Mouse (Mus musculus) heart, postnatal 10 days (tissue): ENCODE measurements around the gene Abca3. TPM values are rescaled to one million over a fixed set of nuclear protein-coding genes. Genes with fewer than 3 reads are reported as not detected.
"Not testable (repeated sequence)": the region's sequence is repeated elsewhere in the genome, so short reads cannot be mapped to it uniquely, and the experiment has no call there.

Source experiments
- DNase-seq, 2 experiments: peaks; one replicate each; pipeline ENCODE4 v3.0.0; 2021
- intact Hi-C: fragments of 180-260 bp; cut with DNase I; formaldehyde crosslinking; loops from one replicate; pipeline ENCODE4 v1.15.1; 2025
- total RNA-seq, 2 experiments: library from RNA; stranded (reverse); gene quantifications; 2 replicates each; pipeline ENCODE4 v1.2.3; 2021

Gene Abca3
- total RNA-seq, 2 experiments from 2014 or later: 14.5 to 15.3 TPM

DNA sequence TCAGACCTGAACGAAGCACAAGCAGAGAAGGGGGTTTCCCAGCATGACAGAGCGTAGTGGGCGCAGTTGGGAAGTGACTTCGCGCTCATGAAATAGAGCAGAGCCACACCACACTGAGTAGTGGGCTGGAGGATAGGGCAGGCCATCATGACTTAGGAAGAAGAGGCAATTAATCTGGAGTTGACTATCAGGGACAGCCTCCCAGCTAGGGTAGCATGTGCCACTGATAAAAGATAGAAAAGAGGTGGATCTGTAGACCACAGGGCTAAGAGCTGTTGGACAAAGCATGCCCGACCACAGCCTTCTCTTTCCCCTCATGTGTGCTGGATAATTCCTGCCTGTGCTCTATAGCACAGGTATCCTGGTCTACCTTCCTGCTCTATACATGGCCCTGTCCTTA is 24.1 kb downstream of the Abca3 start:
- no peak for DNase-seq
- intact Hi-C loops: loop anchor here (2.0 kb wide), 1 partner anchor 21 kb away; no protein-coding TSS in a partner anchor

DNA sequence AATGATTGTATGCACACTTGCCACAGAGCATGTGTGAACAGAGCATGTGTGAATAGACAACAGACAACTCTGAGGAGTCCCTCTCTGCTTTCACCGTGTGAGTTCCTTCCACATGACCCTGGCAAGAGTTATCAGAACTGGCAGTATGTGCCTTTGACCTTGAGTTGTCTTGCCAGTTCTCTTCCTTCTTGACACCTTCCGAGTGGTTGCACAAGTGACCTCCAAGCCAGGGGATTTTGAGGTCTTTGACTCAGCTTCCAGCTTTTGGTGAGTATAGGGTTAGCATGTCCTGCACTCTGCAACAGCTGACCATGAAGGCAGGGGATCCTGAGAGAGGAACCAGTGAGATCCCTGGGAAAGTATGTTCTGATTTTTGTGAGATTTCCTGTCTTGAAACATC is 26.7 kb downstream of the Abca3 start:
- intact Hi-C loops: no loop called here
- DNase-seq: no peak

DNA sequence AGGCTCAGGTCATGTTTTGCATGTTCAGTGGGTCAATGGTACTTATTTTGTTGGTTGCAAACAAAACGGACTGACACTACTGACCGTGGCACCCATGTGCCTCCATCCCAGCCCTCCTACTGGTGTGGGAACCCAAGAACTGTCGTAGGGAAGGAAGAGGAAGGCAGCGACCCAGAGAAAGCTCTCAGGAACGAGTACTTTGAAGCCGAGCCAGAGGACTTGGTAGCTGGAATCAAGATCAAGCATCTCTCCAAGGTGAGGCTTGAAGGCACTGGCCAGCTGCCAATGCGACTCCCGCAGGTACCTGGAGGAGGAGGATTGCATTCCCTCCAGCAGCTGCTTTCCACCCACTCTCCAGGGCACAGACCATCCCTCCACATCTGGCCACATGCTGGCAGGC is 32.0 kb downstream of the Abca3 start:
- DNase-seq: no peak
- intact Hi-C loops: no loop called here

DNA sequence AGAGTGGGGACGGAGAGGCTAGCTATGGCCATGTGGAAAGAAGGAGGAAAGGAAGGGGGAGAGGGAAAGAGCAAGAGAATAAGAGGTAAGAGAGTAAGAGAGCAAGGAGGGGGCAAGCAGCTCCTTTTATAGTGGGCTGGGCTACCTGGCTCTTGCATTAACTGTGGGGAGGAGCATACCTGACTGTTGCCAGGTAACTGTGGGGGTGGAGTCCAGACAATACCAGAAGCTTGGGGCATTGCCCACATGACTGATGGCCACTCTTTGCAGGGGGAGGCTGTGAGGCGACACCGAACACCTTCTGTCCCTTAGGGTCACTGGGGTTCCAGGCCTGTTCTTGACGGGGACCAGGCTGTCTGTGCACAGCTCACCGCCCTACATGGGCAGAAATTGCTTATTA is 37.0 kb downstream of the Abca3 start:
- intact Hi-C loops: loop anchor here (5.0 kb wide), 1 partner anchor 151 kb away; no protein-coding TSS in a partner anchor
- DNase-seq: no peak

DNA sequence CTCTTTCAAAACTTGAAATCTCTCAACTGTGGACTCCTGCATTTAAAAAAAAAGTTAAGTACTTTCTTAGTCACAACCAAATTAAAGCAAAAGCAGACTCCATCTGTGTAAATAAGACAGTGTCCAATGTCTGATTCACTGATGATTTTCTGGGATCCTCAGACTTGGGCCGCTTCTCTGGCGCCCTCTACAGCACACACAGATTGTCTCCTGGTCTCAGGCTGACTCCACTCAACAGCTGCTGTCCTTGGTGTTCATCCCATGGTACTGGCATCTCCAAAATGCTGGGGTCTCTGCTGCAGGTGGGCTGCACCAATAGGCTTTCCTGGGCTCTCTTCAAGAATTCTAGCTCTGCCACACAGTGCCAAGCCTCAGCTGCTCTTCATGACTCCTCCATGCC is 38.1 kb downstream of the Abca3 start:
- intact Hi-C loops: loop anchor here (1.0 to 5.0 kb wide), 3 partner anchors 153 to 238 kb away; partner anchors contain the start of gene Pdpk1
- peak; percentile 62 to 78 for DNase-seq

DNA sequence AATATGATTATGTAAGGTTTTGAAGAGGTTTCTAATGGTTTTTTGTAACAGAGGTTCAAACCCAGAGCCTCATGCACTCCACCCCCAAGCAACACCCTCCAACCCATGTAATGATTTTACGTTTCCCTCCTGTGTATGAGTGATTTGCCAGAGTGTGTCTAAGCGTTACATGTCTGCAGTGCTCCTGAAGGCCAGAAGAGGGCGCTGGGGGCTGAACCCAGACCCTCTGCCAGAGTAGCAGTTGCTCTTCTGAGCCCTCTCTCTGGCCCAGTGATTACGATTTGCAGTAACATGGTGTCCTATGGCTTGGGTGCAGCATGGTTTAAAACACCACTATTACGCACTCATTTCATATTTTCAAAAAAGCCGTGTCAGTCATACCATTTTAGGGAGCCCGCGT is 39.4 kb downstream of the Abca3 start:
- intact Hi-C loops: loop anchor here (5.0 kb wide), 1 partner anchor 239 kb away; the partner anchor contains the start of gene Pdpk1
- DNase-seq: no peak

DNA sequence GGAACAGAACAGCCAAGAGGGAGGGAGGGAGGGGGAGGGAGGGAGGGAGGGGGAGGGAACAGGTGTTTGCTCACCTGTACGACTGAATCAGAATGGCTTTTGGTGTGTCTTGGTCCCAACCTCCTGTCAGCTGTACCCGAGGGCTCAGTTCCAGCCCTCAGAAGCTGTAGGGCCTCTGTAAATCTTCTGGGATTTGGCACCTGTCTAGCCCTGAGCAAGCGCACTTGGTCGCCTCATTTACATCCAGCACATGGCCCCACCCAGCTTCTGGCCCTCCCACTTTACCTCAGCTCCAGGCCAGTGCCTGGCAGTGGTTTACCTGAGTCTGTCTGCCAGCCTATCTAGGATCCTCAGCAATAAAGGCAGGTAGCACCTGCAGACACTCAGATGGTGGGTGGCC is 41.8 kb downstream of the Abca3 start:
- DNase-seq: no peak
- intact Hi-C loops: loop anchor here (5.0 kb wide), 1 partner anchor 241 kb away; the partner anchor contains the start of gene Pdpk1

DNA sequence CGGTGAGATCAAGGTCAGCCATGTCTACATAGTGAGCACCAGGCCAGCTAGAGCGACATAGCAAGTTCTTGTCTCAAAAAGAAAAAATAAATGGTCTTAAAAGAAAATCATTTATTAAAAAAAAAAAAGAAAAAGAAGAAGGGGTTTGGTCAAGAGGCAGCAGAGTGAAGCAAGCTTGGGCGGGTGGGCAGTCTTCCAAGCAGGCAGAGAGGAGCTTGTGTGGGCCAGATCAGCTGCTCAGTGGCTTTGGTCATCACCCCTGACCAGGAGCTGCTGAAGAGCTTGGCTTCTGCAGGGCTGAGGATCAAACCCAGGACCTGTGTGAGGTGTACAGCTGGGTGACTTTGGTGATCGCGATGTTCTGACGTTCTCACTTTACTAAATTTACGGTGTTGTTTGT is 42.7 kb downstream of the Abca3 start:
- DNase-seq: peak in 1 of 2 experiments; percentile 10
- intact Hi-C loops: loop anchor here (5.0 kb wide), 1 partner anchor 242 kb away; the partner anchor contains the start of gene Pdpk1

DNA sequence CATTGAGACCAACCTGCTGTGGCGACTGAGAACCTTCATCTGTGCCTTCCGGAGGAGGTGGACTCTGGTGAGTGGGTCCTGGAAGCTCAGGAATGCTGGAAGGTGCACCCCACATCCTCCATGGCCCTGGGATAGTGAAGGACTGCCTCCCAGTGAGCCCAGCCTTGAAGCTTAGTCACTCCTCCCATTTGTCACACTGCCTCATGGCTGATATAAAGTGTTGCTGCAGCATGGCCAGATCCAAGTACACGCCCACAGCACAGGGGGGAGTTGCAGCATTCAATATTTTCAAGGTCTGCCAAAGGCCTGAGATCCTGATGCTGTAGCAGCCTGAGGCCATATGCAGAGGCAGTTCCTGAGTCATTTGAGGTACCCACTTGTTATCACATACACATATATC is 50.6 kb downstream of the Abca3 start:
- intact Hi-C loops: no loop called here
- DNase-seq: peak in 1 of 2 experiments; percentile 17

DNA sequence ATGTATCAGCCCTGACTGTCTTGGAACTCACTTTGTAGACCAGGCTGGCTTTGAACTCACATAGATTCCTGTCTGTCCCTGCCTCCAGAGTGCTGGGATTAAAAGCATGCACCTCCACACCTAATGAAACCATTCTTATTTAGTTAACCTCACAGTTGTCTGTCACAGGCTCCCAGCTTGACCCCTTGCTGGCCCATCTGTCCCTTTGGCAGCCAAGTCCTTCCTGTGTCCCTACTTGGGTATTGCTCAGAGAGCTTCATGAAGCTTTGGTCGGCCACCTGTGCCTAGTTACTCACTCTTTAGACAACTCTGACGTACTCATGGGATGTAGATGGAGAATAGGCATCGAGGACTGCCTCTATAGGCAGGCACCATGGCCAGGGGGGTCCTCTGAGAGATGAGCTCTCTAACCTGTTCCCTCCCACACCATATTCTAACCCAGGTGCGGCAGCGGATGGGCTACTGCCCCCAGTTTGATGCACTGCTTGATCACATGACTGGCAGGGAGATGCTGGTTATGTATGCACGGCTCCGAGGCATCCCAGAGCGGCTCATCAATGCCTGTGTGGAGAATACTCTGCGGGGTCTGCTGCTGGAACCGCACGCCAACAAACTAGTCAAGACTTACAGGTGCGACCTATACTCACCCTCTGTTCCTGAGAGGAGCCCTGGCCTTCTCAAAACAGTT is 55.5 kb downstream of the Abca3 start:
- intact Hi-C loops: no loop called here

DNA sequence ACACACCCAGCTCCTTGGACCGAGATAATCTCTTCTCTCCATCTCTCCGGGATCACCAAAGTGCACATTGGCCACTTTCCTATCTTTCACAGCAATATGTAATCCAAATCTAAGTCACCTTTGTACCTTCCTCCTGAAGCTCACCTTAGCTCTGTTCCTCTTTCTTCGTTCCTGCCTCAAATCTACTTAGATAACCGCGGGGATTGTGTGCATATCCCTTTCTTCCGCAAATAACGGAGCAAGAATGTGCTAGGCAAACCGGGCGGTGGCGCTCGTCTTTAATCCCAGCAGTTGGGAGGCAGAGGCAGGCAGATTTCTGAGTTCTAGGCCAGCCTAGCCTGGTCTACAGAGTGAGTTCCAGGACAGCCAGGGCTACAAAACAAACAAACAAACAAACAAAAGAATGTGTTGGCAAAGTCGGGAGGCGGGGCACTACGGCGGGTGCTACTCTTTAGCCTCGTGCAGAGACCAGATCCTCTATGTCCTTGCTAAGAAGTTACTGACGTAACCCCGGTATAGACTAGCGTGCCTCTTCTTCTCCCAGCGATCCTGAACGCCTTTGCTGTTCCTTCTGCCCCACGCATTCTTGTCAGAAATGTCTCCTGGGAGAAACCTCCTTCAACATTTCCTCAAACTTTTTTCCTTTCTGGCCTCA is 61.9 kb downstream of the Abca3 start:
- intact Hi-C loops: no loop called here
- DNase-seq: no peak

More for the DNA sequence above, 55.5 kb downstream of the Abca3 start:
- no peak for DNase-seq

DNA sequence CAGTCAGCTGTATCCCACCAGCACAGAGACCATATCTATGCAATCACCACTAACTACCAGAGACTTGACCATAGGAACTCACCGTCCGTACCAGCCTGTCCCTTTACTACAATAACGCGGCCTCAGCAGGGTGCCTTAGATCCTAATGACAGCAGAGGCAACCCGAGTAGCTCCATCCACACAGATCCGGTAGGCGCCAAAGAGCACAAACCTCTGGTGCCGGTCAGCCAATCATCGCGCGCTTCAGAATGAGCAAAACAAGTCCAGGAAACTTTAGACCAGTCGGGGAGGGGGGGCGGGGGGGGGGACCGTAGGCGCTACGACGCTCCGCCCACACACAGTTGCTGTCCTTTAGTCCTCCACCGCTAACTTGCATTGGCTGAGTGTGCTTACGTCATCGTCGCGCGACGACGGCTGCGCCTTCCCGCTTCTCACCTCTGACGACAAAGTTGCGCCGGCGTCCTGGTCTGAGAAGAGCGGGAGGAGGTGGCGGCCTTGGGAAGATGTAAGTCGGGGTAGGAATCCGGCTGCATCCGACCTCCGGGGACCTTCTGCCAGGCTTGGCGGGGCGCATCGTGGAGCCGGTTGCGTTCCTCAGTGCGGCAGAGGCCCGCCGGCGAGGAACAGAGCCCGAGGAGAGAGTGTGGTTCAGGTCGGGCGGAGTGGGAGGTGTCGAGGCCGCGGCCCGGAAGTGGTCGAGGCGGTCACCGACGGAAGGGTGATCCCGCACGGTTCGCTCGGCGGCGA is 62.7 kb downstream of the Abca3 start, which contains the start of gene Rnps1:
TSS of gene Rnps1 (plus strand) at position 336 of the 747 bp plus-strand sequence.
- DNase-seq: peak; percentile 95 to 97

DNA sequence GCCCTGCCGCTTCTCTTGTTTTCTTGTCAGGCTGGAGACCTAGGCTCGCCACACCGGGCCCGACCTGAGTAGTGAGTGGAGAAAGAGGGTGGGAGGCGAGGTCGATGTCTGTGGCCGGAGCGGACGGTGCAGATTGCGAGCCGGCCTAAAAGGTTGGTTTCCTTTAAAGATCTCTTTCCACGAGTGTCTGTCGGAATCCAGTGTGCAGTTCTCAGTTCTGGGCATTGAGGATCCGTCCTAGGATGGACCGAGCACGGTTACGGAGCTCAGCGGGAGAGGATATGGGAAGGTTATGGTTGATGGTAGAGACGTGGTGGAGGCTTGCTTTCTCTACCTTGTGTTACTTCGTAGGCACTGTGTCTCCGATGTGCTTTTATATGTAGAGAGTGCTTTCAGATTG is 63.3 kb downstream of the Abca3 start:
- intact Hi-C loops: no loop called here
- DNase-seq: no peak

More for the DNA sequence above, 62.7 kb downstream of the Abca3 start, which contains the start of gene Rnps1:
- intact Hi-C loops: no loop called here

DNA sequence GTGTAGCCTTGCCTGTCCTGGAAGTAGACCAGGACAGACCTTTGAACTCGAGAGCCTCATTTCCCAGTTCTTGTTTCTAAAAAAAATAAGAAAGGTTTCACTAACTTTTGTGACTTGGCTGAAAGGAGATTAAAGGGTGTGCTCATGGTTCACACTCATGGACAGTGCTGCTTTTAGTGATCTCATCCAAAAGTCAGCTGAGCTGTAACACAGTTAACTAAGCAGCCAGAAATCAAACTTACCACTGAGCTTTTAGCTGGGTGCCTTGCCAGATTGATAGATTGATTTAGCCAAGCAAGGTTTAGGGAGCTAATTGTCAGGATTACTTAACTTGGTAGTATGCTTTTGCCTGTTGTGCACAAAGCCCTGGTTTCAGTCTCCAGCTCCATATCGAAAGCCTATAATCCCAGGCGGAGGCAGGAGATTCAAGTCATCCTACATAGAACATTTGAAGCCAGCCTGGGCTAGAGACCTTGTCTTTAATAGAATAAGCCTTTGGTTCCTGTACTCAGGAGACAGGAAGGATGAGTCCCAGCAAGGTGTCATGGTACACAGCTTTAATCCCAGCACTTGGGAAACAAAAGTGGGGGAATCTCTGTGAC is 64.4 kb downstream of the Abca3 start:
- intact Hi-C loops: loop anchor here (2.0 kb wide), 1 partner anchor 37 kb away; no protein-coding TSS in a partner anchor
- no peak for DNase-seq

DNA sequence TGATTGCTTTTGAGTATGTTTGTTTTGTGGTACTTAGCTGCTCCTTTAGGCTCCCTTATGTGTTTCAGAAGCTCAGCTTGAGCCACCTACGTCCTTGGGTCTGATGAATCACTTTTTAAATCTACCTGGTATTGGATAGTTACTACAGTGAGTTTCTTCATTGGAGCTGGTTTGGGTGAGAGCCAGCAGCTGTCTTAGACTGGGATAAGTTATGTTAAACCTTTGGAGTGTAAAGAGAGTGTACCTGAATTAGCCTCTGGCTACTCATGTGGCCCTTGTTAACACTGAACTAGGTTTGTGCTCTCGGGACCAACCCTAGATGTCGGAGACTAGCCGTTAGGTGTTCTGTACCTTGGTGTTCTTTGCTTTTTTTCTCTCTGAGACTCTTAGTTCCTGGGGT is 71.4 kb downstream of the Abca3 start:
- intact Hi-C loops: no loop called here
- DNase-seq: no peak

DNA sequence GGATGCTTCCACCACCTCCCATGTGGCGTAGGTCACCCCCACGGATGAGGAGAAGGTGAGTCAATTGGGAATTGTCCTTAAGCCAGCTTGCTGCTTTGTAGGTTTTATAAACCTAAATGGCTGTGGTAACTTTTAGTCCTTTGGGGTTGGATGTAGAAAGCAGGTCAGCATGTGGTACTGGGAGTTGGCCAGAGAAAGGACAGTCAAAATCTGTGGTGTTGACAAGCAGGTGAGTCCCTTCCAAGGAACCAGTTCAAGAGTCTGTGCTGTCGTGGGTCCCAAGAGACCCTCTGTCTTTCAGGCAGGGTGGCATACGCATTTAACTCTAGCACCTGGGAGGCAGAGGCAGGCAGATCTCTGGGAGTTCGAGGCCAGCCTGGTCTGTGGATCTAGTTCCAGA is 72.7 kb downstream of the Abca3 start:
- intact Hi-C loops: no loop called here
- DNase-seq: no peak

DNA sequence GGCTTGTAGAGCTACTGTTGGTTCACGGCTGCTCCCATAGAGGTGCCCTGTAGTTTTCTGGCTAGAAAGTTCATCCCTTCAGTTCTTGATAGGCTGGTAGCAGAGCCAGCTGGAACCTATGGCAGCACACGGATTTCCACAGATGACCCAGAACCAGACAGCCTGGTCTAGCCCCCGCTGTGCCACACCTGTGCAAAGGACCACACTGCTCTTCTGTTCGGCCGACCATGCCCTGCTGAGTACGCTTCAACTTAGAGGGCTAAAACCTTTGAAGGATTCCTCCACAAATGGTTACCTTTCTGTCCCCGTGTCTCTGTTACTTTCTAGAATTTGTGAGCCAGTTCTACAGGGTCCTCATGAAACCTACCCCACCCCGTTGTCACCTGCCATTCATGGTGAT is 73.6 kb downstream of the Abca3 start:
- intact Hi-C loops, DNase-seq: not testable (repeated sequence)

DNA sequence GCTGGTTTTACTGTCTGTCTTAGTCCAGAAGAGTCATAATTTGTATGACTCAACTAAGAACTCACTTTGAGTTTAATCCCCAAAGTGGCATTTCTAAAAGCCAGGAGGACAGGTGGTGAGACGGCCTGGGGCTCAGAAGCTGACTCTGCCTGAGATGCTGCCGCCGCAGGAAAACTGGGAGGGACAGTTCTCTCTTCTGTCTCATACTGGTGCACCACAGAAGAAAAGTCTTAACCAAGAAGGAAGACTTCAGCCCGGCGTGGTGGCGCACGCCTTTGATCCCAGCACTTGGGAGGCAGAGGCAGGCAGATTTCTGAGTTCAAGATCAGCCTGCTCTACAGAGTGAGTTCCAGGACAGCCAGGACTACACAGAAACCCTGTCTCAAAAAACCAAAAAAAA is 74.2 kb downstream of the Abca3 start:
- intact Hi-C loops: no loop called here
- DNase-seq: no peak

DNA sequence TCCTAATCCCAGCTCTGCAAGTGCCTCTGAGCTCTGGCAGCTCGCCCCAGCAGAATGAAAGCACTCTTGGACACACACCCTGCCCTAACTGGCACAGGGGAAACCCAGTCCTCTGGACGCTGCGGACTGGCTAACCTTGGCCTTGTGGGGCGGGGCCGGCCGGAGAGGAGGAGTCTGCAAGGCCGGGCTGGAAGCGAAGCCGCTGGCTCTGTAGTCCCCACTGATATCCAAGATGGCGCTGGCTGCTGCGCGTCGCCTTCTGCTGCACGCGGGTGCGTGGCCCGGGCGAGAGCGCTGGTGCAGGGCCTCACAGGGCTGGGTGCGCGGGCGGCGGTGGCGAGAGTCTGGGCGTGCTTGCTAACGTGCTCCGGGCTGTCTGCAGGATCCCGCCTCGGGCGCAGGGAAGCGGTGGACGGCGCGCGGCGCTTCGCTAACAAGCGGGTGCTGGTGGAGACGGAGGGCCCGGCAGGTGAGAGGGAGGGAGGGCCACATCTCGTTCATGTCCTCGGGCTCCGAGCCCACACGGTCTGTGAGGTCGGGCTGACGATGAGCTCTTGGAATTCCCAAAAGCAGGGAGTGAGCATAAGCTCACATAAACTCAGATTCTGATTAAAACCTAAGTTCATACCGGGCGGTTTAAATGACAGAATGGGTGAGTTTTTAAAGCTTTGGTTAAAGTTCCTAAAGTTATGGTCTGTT is 74.9 kb downstream of the Abca3 start, which contains the start of gene Eci1:
TSS of gene Eci1 (plus strand) at position 171 of the 699 bp plus-strand sequence.
- intact Hi-C loops: no loop called here
- peak; percentile 96 to 97 for DNase-seq

DNA sequence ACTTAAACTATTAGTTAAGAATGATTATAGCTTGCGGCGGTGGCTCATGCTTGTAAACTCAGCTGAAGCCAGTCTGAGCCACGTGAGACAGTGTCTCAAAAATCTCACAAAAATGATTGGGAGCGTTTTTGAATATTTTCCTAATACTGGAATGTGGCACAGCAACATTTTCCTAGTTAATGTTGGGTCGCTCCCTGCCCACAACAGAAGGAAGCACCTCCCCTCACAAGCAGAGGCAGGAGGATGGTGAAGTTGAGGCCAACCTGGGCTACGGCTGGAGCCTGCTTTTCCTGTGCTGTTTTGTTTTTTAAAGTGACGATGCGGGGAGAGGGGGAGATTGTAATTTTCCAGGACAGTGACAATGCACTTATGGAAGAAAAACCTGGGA is 75.4 kb downstream of the Abca3 start:
- peak; percentile 39 to 48 for DNase-seq
- intact Hi-C loops: no loop called here
